Mouse (Mus musculus) adipocyte (in vitro differentiated cells): ENCODE measurements at regions not wholly inside any gene's neighbourhood (a gene's known extent, or its start where the extent isn't known, plus 50 kb on each side); places are given as distances from the start of the nearest gene placed in this dataset.

Experiments
- DNase-seq: peaks from one replicate; pipeline ENCODE4 v3.0.0-alpha.2; 2016; ENCODE audit warnings: low spot score

- no peak for DNase-seq
Measured at GRCm38 (mm10) chr4:26965831-26966230, 619.1 kb upstream of the Manea start.

- DNase-seq: no peak
Measured at GRCm38 (mm10) chr4:26964850-26965249, 618.2 kb upstream of the Manea start.

GRCm38 (mm10) chr4:26944617-26945016 is 597.9 kb upstream of the Manea start:
- DNase-seq: no peak

GRCm38 (mm10) chr4:26933988-26934798 is 587.5 kb upstream of the Manea start:
- peak; percentile 20 for DNase-seq

GRCm38 (mm10) chr4:26929879-26930481 is 583.3 kb upstream of the Manea start:
- no peak for DNase-seq

- no peak for DNase-seq
Measured at GRCm38 (mm10) chr4:26926060-26926459, 579.4 kb upstream of the Manea start.

- no peak for DNase-seq
Measured at GRCm38 (mm10) chr4:26888514-26888913, 541.8 kb upstream of the Manea start.

- no peak for DNase-seq
Measured at GRCm38 (mm10) chr4:26879022-26879421, 532.3 kb upstream of the Manea start.

- DNase-seq: no peak
Measured at GRCm38 (mm10) chr4:26841761-26842160, 495.1 kb upstream of the Manea start.

- no peak for DNase-seq
Measured at GRCm38 (mm10) chr4:26800831-26801230, 454.1 kb upstream of the Manea start.

GRCm38 (mm10) chr4:26793181-26793824 is 446.6 kb upstream of the Manea start:
- DNase-seq: no peak

- no peak for DNase-seq
Measured at GRCm38 (mm10) chr4:26767896-26768295, 421.2 kb upstream of the Manea start.

GRCm38 (mm10) chr4:26766235-26767228 is 419.8 kb upstream of the Manea start:
- no peak for DNase-seq

GRCm38 (mm10) chr4:26740815-26741214 is 394.1 kb upstream of the Manea start:
- no peak for DNase-seq

- no peak for DNase-seq
Measured at GRCm38 (mm10) chr4:26736381-26736780, 389.7 kb upstream of the Manea start.

GRCm38 (mm10) chr4:26714437-26714836 is 367.7 kb upstream of the Manea start:
- DNase-seq: no peak

GRCm38 (mm10) chr4:26709964-26710363 is 363.3 kb upstream of the Manea start:
- DNase-seq: no peak

- DNase-seq: no peak
Measured at GRCm38 (mm10) chr4:26695964-26696363, 349.3 kb upstream of the Manea start.
